Mouse (Mus musculus): ENCODE measurements around the gene Gm45902.

Gm45902 gene

DNA sequence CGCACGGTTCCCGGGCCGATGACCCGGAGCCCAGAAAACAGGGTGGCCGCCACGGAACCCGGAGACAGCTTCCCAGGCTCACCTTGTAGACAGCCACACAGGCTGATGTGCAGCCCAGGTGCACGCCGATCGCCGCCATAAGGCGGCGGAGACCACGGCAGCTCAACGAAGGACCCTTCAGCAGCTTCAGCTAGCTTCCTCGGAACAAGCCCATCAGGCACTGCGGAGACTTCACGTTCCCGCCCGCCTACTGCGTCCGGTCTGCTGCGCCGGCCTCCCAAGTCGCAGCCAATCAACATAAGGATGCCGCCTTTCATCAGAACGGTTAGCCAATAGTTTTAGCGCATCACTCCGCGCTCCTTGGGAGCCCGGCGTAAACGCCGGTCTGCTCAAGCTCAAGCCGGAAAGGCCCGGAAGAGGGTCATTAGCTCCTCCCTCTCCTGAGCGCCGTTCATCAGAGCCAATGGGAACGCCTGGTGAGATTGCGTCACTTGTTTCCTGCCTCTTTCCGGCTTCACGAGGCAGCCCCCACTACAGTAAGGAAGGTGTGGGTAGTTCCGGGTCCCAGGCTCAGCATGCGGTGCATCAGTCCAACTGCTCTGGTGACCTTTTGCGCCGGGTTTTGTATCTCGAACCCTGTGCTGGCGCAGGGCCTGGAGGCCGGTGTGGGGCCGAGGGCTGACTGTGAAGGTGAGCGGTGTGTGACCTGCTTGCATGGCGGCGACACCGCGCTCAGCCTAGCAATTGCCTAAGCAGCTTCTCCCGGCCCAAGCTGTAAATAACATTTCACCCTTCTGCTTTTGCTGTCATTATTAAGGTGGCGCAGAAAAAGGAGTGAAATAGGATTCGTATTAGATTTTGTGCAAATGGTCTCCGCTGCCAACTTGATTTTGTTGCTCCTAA, at the start of gene Gm45902, which contains the start of the genes Hspa14 and Cdnf:
Gene Gm45902, minus strand, starts transcription at position 239 of the 903 bp plus-strand sequence.
Gene Hspa14, minus strand, starts transcription at position 263 of the 903 bp plus-strand sequence.
Gene Cdnf, plus strand, starts transcription at position 479 of the 903 bp plus-strand sequence.
- peak; percentile 98 for DNase-seq (ENCODE audit: low read depth)

DNA sequence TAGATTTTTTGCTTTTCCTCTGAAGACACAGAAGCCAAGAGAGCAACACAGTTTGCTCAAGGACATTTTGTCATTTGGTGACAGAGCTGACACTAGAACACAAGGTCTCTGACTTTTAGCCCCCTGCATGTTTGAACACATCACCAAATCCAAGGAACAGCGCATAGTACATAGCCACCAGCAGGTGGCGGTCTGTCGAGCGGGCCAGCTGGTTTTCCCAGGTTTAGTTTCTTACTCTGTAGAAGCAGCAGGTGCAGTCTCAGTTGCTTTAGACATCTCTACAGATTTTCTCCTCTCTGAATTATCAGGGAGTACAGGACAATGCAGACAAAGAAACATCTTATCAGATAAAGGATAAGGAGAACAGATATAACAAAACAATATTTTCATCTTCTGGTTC, 34.0 kb upstream of the Gm45902 start:
- DNase-seq (ENCODE audit: low read depth), result peak; percentile 83

DNA sequence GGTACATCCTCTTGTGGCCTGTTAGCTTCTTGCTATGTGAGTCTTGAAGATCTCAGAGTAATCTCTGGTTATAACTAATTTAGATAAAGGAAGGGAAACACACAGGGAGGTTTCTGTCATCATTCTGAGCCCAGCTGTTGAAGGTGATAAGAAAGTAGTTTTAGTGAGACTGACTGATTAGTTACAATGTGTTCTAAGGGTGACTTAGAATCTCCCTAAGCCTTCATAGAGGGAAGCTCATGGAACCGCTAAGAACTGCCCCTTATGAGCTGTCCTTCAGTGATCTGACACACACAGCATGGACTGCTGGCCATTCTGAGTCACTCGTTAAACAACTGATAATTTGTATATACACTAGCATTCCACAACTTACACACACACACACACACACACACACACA, 33.5 kb upstream of the Gm45902 start:
- DNase-seq (ENCODE audit: low read depth), result no peak

DNA sequence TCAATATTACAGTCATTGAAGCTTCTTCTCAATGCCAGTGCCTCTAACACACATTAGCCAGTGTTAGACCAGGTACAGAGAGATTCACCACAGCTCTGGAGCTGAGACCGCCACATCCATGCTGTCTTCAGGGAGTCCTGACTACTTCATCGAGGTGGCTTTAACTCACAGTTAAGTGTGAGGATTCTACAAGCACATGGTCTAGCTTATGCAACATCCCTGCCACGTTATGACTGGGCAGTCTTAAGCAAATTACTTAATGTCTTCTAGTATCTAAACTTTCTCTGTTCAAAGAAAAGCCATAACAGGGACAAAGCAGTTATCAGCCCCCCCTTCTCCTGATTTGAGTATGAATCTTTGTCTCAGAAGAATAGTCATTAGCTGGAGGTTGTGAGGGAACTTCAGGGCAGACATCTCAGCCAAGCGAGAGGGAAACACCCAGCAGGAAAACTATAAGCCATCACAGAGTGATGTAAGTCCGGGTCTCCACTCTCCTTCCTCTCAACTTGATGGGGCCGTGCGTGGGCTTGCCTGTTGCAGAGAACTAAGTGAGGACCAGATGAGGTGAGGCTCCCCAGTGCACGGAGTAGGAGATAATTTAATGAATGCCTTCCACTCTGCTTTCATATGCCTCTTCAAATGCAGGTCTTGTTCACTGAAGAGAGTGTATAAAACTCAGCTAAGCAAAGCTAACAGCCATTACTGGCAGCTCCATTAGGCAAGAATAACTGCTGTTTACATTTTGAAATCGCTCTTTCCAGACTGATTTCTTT, 28.9 kb upstream of the Gm45902 start:
- no peak for DNase-seq (ENCODE audit: low read depth)

DNA sequence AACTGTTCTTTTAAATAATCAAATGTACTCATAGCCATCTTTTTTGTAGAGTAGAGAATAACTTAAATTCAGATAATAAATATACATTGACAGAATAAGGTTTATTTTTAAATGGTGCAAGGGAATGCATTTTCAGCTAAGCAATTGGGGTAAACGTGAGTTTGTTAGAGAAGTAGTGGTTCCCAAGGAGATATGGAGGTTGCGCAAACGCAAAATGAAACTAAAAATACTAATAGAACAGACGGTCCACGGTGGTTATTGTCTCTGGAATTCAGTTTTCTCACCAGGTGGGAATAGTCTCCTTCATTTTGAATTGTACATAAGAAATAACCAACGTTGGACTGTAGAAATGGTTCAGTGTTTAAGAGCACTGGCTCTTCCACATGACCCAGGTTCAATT, 13.7 kb upstream of the Gm45902 start:
- no peak for DNase-seq (ENCODE audit: low read depth)

DNA sequence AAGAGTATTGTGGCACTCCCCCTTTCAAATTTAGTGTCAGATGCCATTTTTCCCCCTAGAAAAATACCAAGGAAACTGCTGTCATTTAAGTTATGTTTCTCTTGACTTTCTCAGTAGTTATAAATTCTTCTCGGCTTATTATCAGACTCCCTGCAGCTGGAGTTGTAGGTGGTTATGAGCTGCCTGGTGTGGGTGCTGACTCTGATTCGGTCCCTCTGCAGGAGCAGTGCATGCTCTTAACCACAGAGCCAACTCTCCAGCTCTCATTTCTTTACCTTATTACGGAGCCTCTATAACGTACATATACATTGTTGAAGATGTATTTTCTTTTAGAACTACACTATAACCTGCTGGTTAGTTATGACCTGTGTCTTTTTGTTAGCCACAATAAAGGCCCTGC, 10.0 kb upstream of the Gm45902 start:
- no peak for DNase-seq (ENCODE audit: low read depth)

DNA sequence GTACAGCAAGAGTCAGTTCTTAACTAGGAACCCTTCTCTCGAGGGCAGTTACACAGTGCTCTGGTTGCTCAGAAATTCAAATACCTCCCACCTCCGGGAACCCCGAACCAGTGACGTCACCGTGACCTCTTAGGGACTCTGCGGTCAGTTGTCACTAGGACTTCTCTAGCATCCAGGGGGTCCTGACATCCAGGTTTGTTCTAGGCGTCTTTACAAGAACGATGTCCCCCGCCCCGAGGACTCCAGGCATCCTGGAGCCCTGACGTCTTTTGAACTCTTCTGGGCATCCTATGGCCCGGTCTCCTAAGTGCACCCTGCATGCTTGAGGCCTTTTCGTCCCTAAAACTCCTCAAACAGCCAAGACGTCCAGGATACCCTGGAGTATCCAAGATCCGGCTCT, 514 bp downstream of the Gm45902 start:
- DNase-seq (ENCODE audit: low read depth), result peak; percentile 45

DNA sequence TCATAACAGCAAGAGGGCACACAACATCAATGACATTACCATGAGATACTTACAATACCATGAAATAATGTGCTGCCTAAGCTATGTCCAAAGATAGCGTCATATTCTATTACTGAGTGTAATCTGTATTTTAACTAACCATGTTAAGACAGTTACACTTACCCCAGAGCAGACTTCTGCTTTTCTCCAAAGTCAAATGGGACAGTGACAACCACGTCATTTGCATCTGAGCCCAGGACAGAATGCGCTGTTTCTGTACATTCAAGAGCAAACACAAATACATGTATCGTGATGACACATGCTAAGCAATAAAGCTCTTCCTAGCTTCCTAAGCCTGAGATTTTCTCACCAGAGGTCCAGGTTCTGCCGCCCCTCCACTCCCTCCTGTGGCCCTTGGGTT, 11.7 kb downstream of the Gm45902 start:
- no peak for DNase-seq (ENCODE audit: low read depth)

DNA sequence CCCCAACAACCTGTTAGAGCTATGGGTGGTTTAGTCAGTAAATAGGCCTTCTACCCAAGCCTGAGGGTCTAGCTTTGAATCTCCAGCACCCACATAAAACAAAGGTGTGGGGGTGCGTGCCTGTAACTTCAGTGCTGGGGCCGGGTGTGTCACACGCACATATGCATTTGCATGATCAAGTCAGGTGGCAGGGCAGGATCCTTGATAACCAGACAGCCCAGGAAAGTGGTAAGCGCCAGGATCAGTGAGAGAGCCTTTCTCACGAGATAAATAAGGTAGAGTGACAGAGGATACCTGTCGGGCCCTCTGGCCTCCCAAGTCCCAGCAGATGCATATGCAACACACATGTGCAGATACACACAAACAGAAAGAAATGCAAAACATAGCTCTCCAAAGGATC, 13.0 kb downstream of the Gm45902 start:
- DNase-seq (ENCODE audit: low read depth), result no peak

DNA sequence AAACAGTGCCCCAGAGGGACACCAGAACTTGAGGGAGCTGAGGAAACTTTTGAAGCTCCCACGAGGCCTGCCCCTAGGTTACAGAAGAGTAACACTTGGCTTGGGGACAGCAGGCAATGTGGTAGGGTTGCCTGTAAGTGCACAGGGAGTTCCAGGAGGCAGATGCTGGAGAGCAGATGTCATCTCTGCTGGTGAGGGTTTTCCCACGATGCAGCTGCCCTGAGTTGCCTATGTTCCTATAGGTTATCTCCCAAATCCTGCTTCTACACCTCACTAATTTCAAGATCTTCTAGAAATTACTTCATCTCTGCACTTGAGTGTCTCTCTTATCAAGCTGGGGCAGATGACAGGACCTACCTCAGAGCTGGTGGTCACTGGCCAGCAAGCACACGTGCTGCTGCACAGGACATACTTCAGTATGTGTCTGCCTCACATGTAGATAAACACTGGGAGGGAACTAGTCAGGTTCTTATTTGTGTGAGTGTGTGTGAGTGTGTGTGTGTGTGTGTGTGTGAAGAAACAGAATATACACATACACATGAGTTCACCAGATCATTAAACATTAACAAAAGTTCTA, 18.7 kb downstream of the Gm45902 start:
- no peak for DNase-seq (ENCODE audit: low read depth)

DNA sequence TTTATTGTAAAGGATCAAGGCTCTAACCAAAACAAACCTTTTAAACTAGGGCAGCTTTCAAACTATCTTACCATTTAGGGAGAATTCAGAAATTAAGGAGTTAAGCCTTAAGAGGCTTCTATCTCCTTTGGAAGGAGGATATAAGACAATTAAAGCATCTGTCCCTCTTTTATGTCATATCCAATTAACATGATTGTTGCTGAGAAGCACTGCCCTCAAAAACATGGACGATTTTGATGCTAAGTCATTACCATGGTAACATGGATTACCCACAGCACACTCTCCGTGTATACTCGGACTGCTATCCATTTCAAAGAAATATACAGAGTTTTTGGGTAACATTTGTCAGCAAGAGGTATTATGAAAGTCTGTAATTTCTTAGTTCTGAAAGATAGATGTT, 22.8 kb downstream of the Gm45902 start:
- DNase-seq (ENCODE audit: low read depth), result no peak

DNA sequence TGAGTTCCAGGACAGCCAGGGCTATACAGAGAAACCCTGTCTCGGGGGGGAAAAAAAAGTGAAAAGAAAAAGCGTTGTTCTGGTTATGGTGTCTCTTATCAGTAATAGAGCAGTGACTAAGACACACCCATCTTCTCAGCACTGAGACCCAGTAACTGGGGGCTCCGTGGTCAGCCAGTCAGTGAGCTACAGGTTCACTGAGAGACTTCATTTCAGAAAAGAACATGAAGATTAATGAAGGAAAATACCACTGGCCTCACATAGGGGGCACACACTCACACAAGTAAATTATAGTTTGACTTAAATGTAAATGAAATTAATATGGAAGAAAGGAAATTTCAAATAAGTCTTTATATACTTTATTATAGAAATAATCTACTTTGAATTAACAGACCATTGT, 32.4 kb downstream of the Gm45902 start:
- DNase-seq (ENCODE audit: low read depth), result peak; percentile 14

DNA sequence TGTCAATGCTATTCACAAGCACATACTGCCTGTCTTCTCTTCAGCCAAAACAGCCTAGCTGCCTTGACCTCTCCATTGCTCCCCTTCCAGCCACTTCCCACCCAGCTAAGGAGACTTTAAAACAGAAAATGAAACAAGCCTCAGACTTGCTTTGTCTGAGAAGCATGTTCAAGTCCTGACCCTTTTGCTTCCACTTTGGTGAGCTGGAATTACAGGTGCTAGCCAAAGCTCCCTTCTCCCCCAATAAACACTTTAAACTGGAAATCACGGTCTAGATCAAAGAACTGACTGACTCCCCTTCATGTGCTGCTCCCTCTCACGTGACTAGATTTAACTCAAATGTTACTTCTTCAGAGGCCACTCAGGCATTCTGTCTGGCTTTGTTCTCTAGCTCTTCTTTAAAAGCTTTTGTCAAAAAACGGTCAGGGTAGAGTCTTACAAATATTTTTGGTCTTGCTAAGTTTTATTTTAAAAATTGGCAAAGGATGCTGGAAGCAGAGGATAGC, 36.8 kb downstream of the Gm45902 start:
- DNase-seq (ENCODE audit: low read depth), result peak; percentile 23

DNA sequence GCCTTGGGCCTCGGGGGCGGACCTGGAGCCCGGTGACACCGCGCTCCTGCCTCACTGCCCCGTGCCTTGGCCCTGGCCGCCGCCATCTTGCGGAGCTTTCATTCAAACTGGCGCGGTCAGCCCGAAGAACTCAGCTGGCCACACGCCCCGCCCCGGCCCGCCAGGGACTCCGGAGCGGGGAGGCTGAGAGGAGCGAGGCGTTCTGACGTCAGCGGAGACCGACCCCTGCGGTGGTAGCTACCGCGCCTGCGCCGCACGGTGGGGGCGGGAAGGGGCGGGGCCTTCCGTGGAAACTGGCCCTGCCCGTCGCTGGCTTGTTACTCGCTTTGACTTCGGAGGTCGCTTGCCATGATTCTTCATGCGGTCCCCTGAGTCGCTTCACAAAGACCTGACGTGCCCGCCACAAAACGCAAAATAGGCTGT, 37.7 kb downstream of the Gm45902 start, which contains the start of gene Suv39h2:
Gene Suv39h2, minus strand, starts transcription at position 171 of the 423 bp plus-strand sequence.
- peak; percentile 99 for DNase-seq (ENCODE audit: low read depth)

DNA sequence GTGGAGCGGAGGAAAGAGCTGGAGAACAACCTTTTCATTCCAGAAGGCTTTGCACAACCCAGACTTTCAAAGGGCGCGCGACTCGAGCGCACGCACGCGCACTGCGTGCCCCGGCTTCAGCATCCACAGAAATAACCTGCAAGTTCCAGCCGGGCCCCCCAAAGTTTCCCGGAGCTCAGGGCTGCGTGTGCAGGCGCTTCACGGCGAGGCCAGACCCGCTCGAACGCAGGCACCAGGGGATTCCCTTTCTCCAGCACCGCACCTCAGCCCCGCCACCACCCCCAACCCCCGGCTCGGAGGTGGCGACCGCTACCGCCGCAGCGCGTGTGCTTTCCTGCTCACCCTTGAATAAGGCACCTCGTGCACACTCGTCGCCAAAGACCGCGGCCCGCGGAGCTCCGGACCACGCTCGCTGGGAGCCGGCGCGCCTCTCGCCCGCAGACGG, 38.2 kb downstream of the Gm45902 start:
- DNase-seq (ENCODE audit: low read depth), result peak; percentile 81

DNA sequence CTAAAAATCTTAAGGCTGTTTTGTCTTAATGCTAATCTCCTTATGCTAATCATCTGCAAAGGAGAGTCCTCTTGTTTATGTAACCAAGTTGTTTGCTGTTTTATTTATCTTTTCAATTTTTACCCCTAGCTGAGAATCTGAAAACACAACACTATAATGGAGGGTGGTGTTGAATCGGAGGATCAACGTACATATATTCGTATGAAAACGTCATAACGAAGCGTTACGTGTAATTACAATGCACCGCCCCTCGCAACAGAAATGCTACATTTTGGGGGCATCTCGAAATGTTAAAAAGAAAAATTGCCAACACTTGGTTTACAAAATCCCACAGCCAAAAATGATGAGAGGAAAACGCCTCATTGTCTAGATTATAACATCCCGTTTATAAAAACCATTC, 38.7 kb downstream of the Gm45902 start:
- no peak for DNase-seq (ENCODE audit: low read depth)

DNA sequence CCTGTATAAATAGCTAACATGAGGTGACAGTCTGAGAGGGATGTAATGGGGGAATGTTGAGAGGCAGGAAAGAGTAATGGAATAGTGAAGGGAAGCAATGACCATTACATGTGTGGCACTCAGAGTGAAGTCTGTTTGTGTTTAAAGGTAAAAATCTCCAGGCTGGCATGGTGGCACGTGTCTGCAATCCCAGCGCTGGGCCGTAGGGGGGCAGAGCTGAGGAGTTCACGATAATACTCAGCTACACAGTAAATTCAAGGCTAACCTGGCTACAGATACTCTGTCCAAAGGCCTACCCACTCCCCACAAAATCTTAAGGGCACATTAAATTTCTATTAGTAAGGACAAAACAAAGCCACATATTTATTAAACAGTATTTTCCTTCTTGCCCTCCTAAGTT, 56.0 kb downstream of the Gm45902 start:
- DNase-seq (ENCODE audit: low read depth), result no peak
